Mouse (Mus musculus): ENCODE measurements around the gene Xylt2.

DNA sequence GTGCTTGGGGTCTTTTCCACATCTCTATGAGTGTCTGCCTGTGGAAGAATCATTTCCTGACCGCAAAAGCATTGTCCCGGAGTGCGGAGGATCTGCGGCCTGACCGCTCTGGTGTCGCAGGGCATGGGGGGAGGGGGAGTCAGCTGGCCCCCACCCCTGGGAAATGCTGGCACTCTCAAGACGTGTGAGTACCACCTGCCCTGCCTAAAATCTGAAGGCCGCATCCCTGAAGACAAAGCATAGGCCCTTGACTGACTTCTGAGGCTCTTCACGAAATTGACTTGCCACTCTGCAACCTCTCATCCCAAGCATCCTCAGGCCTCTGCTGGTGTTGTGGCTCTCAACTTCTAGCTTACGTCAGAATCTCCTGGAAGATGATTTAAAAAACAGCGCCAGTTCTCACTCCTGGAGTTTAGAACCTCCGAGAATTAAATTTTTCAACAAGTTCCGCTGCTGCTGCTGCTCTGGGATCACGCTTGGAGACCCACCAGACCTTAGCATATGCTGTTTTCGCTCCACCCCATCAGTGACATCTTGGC lies 361 bp upstream of the Xylt2 start:
- TF ChIP-seq GATA1 (IDR thresholded peaks at IDR 0.05; ENCODE audit: low read length) (no peak), TAL1 (IDR thresholded peaks at IDR 0.05; ENCODE audit: low read length) (no peak)

Measured in erythroblast, embryonic 14.5 days (primary cell).